Mouse (Mus musculus) kidney, adult 9 months (tissue): Measurements from ENCODE around the gene Habp2.

ENCODE experiments used
- DNase-seq: peaks from one replicate; pipeline ENCODE4 v3.0.0; 2022

Gene Habp2

GRCm38 (mm10) chr19:56364563-56364962 lies 77.6 kb downstream of the Habp2 start:
- no peak for DNase-seq

GRCm38 (mm10) chr19:56366168-56366567 lies 79.2 kb downstream of the Habp2 start:
- DNase-seq: no peak

DNA sequence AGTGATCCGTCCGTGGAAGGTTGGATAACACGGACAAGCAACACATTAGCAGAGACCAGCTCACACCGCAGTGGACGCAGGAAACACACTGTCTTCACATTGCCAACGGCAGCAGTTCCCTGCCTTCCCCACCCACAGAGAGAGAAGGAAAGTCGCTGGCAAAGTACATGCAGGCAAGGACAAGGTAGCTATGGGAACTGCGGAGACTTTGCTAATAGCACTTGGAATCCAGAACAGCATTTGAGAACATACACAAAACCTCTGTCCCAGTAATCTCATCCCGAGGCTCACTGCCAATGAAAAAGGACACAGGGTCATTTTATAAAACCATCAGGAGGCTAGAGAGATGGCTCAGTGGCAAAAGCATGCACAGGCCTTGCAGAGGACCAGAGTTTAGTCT lies 79.7 kb downstream of the Habp2 start:
- DNase-seq: no peak

GRCm38 (mm10) chr19:56367778-56368177 lies 80.8 kb downstream of the Habp2 start:
- DNase-seq: no peak

- no peak for DNase-seq
Observed at GRCm38 (mm10) chr19:56368912-56369311, 82.0 kb downstream of the Habp2 start.
